Mouse (Mus musculus) ovary, postnatal 36 days (tissue): ENCODE measurements around the gene 5730522E02Rik.
A peak's percentile ranks its signal among the peaks of the same experiment; 100 is the strongest.

Source experiments
- DNase-seq: peaks from one replicate; pipeline ENCODE4 v3.0.0; 2022; ENCODE audit warnings: low spot score, mixed read lengths

5730522E02Rik gene

GRCm38 (mm10) chr11:25999738-26000137 lies 210.8 kb downstream of the 5730522E02Rik start:
- DNase-seq: no peak

- DNase-seq: no peak
Observed at GRCm38 (mm10) chr11:25997469-25997868, 213.1 kb downstream of the 5730522E02Rik start.

GRCm38 (mm10) chr11:25994128-25994527 lies 216.4 kb downstream of the 5730522E02Rik start:
- DNase-seq: no peak

GRCm38 (mm10) chr11:25992216-25992615 lies 218.3 kb downstream of the 5730522E02Rik start:
- DNase-seq: no peak

GRCm38 (mm10) chr11:25978736-25979276 lies 231.8 kb downstream of the 5730522E02Rik start:
- no peak for DNase-seq

GRCm38 (mm10) chr11:25941504-25941903 lies 269.1 kb downstream of the 5730522E02Rik start:
- DNase-seq: no peak

GRCm38 (mm10) chr11:25940716-25941294 lies 269.8 kb downstream of the 5730522E02Rik start:
- DNase-seq: no peak

- DNase-seq: no peak
Observed at GRCm38 (mm10) chr11:25926267-25926666, 284.3 kb downstream of the 5730522E02Rik start.

GRCm38 (mm10) chr11:25902321-25902720 lies 308.2 kb downstream of the 5730522E02Rik start:
- DNase-seq: no peak

GRCm38 (mm10) chr11:25901666-25902065 lies 308.9 kb downstream of the 5730522E02Rik start:
- DNase-seq: no peak

- DNase-seq: no peak
Observed at GRCm38 (mm10) chr11:25893906-25894305, 316.7 kb downstream of the 5730522E02Rik start.

- no peak for DNase-seq
Observed at GRCm38 (mm10) chr11:25872983-25873382, 337.6 kb downstream of the 5730522E02Rik start.

- DNase-seq: no peak
Observed at GRCm38 (mm10) chr11:25872317-25872716, 338.2 kb downstream of the 5730522E02Rik start.

GRCm38 (mm10) chr11:25866292-25866691 lies 344.3 kb downstream of the 5730522E02Rik start:
- DNase-seq: no peak

GRCm38 (mm10) chr11:25862686-25863085 lies 347.9 kb downstream of the 5730522E02Rik start:
- peak; percentile 70 for DNase-seq

- DNase-seq: no peak
Observed at GRCm38 (mm10) chr11:25856629-25857568, 353.7 kb downstream of the 5730522E02Rik start.

- no peak for DNase-seq
Observed at GRCm38 (mm10) chr11:25855794-25856193, 354.8 kb downstream of the 5730522E02Rik start.

- DNase-seq: no peak
Observed at GRCm38 (mm10) chr11:25854216-25854615, 356.3 kb downstream of the 5730522E02Rik start.

GRCm38 (mm10) chr11:25853032-25853431 lies 357.5 kb downstream of the 5730522E02Rik start:
- no peak for DNase-seq

- no peak for DNase-seq
Observed at GRCm38 (mm10) chr11:25848824-25849644, 361.5 kb downstream of the 5730522E02Rik start.

GRCm38 (mm10) chr11:25838451-25838850 lies 372.1 kb downstream of the 5730522E02Rik start:
- DNase-seq: no peak

- DNase-seq: no peak
Observed at GRCm38 (mm10) chr11:25819789-25820188, 390.8 kb downstream of the 5730522E02Rik start.
